Mouse (Mus musculus) ES-Bruce4 (cell line): ENCODE results near the gene Rtn4r. TPM values are rescaled to one million over a fixed set of nuclear protein-coding genes. Genes with fewer than 3 reads are reported as not detected.
"Not testable (repeated sequence)": the region's sequence is repeated elsewhere in the genome, so short reads cannot be mapped to it uniquely, and the experiment has no call there.

Source experiments
- H3K27ac ChIP-seq: 2 replicates; pipeline ENCODE4 v1.5.1; 2012; ENCODE audit warnings: low read length, inconsistent platforms; ENCODE audit not compliant: insufficient read depth
- H3K27me3 ChIP-seq: 2 replicates; pipeline ENCODE4 v1.6.1; 2012; ENCODE audit warnings: mild to moderate bottlenecking, low read length, inconsistent platforms; ENCODE audit not compliant: control insufficient read depth, poor library complexity, insufficient read depth, severe bottlenecking
- H3K36me3 ChIP-seq: 2 replicates; pipeline ENCODE4 v1.6.1; 2012; ENCODE audit warnings: inconsistent platforms, mild to moderate bottlenecking, low read length, moderate library complexity; ENCODE audit not compliant: control insufficient read depth, poor library complexity, insufficient read depth, severe bottlenecking
- H3K4me1 ChIP-seq: one replicate; pipeline ENCODE4 v1.8.1; 2011; ENCODE audit warnings: low read length; ENCODE audit not compliant: control insufficient read depth, insufficient read depth
- H3K4me3 ChIP-seq: 2 replicates; pipeline ENCODE4 v1.5.1; 2011; ENCODE audit warnings: low read depth, mild to moderate bottlenecking, low read length
- H3K9ac ChIP-seq: 2 replicates; pipeline ENCODE4 v1.6.1; 2012; ENCODE audit warnings: low read depth, mild to moderate bottlenecking, inconsistent platforms; ENCODE audit not compliant: poor library complexity, severe bottlenecking
- H3K9me3 ChIP-seq: replicated peaks from 2 replicates; pipeline ENCODE4 v1.6.1; 2012; ENCODE audit warnings: mild to moderate bottlenecking, low read length, inconsistent platforms; ENCODE audit not compliant: control insufficient read depth, poor library complexity, insufficient read depth, severe bottlenecking
- CTCF ChIP-seq: IDR thresholded peaks from one replicate; pipeline ENCODE4 v1.8.1; 2011; ENCODE audit warnings: low read depth, low read length
- EP300 ChIP-seq: IDR thresholded peaks from 2 replicates; pipeline ENCODE4 v1.6.1; 2011; ENCODE audit warnings: low read depth, low read length; ENCODE audit not compliant: insufficient read depth
- POLR2A ChIP-seq: IDR thresholded peaks from one replicate; pipeline ENCODE4 v1.8.1; 2011; ENCODE audit warnings: low read length; ENCODE audit not compliant: insufficient read depth
- polyA plus RNA-seq: library from polyadenylated mRNA; stranded (reverse); fragments of >200 nt; gene quantifications from 2 replicates; pipeline ENCODE4 v1.2.4, GENCODE M21; 2011; ENCODE audit warnings: low read depth; ENCODE audit not compliant: missing spikeins, insufficient read depth, insufficient read length

Rtn4r gene
- polyA plus RNA-seq, 1 experiment: 2.2 TPM

- H3K4me3 ChIP-seq: no peak overlapping the region
- no peaks in the 10 kb centered on the region for H3K27me3 ChIP-seq
- no peak overlapping the region for H3K27ac ChIP-seq
- no peak for TF ChIP-seq POLR2A
- TF ChIP-seq CTCF: no peak
- TF ChIP-seq EP300: no peak
- no peaks in the 10 kb centered on the region for H3K4me1 ChIP-seq
- no peaks in the 10 kb centered on the region for H3K9me3 ChIP-seq
- no peak overlapping the region for H3K9ac ChIP-seq
- no peaks in the 10 kb centered on the region for H3K36me3 ChIP-seq
Measured at GRCm38 (mm10) chr16:18186798-18187197, 59.4 kb downstream of the Rtn4r start.

GRCm38 (mm10) chr16:18187221-18187620 is 59.8 kb downstream of the Rtn4r start:
- no peak overlapping the region for H3K9ac ChIP-seq
- H3K4me3 ChIP-seq: no peak overlapping the region
- no peaks in the 10 kb centered on the region for H3K27me3 ChIP-seq
- H3K4me1 ChIP-seq: no peaks in the 10 kb centered on the region
- no peak overlapping the region for H3K27ac ChIP-seq
- TF ChIP-seq CTCF: no peak
- no peak for TF ChIP-seq EP300
- no peaks in the 10 kb centered on the region for H3K36me3 ChIP-seq
- H3K9me3 ChIP-seq: no peaks in the 10 kb centered on the region

DNA sequence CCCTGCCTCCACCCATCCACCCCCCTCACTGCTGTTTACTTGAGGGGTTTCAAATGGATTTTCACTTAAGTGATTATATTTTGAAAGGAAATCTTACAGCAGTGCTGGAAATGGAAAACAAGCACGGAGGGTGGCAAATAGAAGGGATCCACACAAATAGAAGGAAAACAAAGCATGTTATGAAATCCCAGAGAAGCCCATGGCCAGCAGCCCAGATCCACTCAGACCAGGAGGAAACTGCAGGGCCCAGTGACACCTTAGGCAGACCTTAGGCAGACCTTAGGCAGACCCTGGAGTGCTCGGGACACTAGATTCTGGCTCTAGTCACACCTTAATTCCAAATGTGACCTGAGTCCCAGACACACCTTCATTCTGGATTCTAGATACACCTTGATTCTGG is 63.6 kb downstream of the Rtn4r start:
- H3K9ac ChIP-seq: no peak overlapping the region
- no peak overlapping the region for H3K4me3 ChIP-seq
- H3K9me3 ChIP-seq: no peaks in the 10 kb centered on the region
- H3K27ac ChIP-seq: no peak overlapping the region
- H3K4me1 ChIP-seq: no peaks in the 10 kb centered on the region
- TF ChIP-seq CTCF (no peak), POLR2A (no peak), EP300 (no peak)
- no peaks in the 10 kb centered on the region for H3K36me3 ChIP-seq
- no peaks in the 10 kb centered on the region for H3K27me3 ChIP-seq

- no peak overlapping the region for H3K27ac ChIP-seq
- H3K4me3 ChIP-seq: no peak overlapping the region
- no peaks in the 10 kb centered on the region for H3K9me3 ChIP-seq
- no peaks in the 10 kb centered on the region for H3K27me3 ChIP-seq
- no peak for TF ChIP-seq POLR2A
- TF ChIP-seq EP300: no peak
- TF ChIP-seq CTCF: no peak
- no peaks in the 10 kb centered on the region for H3K4me1 ChIP-seq
- H3K9ac ChIP-seq: no peak overlapping the region
- H3K36me3 ChIP-seq: no peaks in the 10 kb centered on the region
Measured at GRCm38 (mm10) chr16:18194208-18194985, 67.0 kb downstream of the Rtn4r start.

- TF ChIP-seq POLR2A (no peak), EP300 (no peak)
- H3K4me1 ChIP-seq: no peaks in the 10 kb centered on the region
- no peak overlapping the region for H3K9ac ChIP-seq
- H3K36me3 ChIP-seq: no peaks in the 10 kb centered on the region
- no peak overlapping the region for H3K4me3 ChIP-seq
- no peaks in the 10 kb centered on the region for H3K9me3 ChIP-seq
- no peak overlapping the region for H3K27ac ChIP-seq
- H3K27me3 ChIP-seq: no peaks in the 10 kb centered on the region
Measured at GRCm38 (mm10) chr16:18195068-18195467, 67.6 kb downstream of the Rtn4r start.

GRCm38 (mm10) chr16:18195561-18195960 is 68.1 kb downstream of the Rtn4r start:
- not testable (repeated sequence) for H3K4me3 ChIP-seq, H3K36me3 ChIP-seq, H3K4me1 ChIP-seq, H3K9me3 ChIP-seq, H3K27me3 ChIP-seq, H3K27ac ChIP-seq, H3K9ac ChIP-seq
